Mouse (Mus musculus) embryonic facial prominence, embryonic 14.5 days (tissue): ENCODE measurements around the gene Prtn3. TPM values are rescaled to one million over a fixed set of nuclear protein-coding genes. Genes with fewer than 3 reads are reported as not detected.

ENCODE experiments used
- ATAC-seq: fragments of 200-750 bp; cut with Nextera tagmentation; 2 replicates; pipeline ENCODE4 v1.8.0; 2017; ENCODE audit warnings: low read depth, moderate number of reproducible peaks, moderate TSS enrichment
- DNase-seq: peaks from one replicate; pipeline ENCODE4 v3.0.0-alpha.2; 2015; ENCODE audit warnings: low spot score
- H3K27ac ChIP-seq: fragments of 300-500 bp; sonication (generic); replicated peaks from 2 replicates; pipeline ENCODE4 v1.5.1; 2014; ENCODE audit warnings: low read depth, mild to moderate bottlenecking, low read length, moderate library complexity
- H3K27me3 ChIP-seq: fragments of 300-500 bp; sonication (generic); replicated peaks from 2 replicates; pipeline ENCODE4 v1.6.1; 2014; ENCODE audit warnings: low read length; ENCODE audit not compliant: control insufficient read depth, insufficient read depth
- H3K36me3 ChIP-seq: fragments of 300-500 bp; sonication (generic); 2 replicates; pipeline ENCODE4 v1.6.1; 2014; ENCODE audit warnings: low read length, mixed read lengths; ENCODE audit not compliant: control insufficient read depth, insufficient read depth
- H3K4me1 ChIP-seq: fragments of 300-500 bp; sonication (generic); 2 replicates; pipeline ENCODE4 v1.6.1; 2014; ENCODE audit warnings: antibody characterized with exemption, low read length; ENCODE audit not compliant: control insufficient read depth, insufficient read depth
- H3K4me2 ChIP-seq: fragments of 300-500 bp; sonication (generic); 2 replicates; pipeline ENCODE4 v1.6.1; 2014; ENCODE audit warnings: low read depth, mild to moderate bottlenecking, low read length, moderate library complexity, mixed read lengths
- H3K4me3 ChIP-seq: fragments of 300-500 bp; sonication (generic); 2 replicates; pipeline ENCODE4 v1.5.1; 2014; ENCODE audit warnings: low read depth, mild to moderate bottlenecking, low read length
- H3K9ac ChIP-seq: fragments of 300-500 bp; sonication (generic); 2 replicates; pipeline ENCODE4 v1.6.1; 2014; ENCODE audit warnings: low read depth, mild to moderate bottlenecking, low read length, moderate library complexity, mixed read lengths
- H3K9me3 ChIP-seq: fragments of 300-500 bp; sonication (generic); 2 replicates; pipeline ENCODE4 v1.6.1; 2016; ENCODE audit warnings: low read length; ENCODE audit not compliant: control insufficient read depth
- WGBS: fragments of 180-500 bp; shearing (Covaris S2); extraction: QIAGEN DNeasy Blood & Tissue Kit; methylation state at CpG from one replicate; pipeline ENCODE4 v1.1.7; 2014; 5-methylcytosine and 5-hydroxymethylcytosine counted together
- polyA plus RNA-seq: library from polyadenylated mRNA; unstranded; fragments of >200 nt; fragmentation: Nextera tagmentation; extraction: Ambion mirVana; gene quantifications from 2 replicates; pipeline ENCODE4 v1.2.1, GENCODE M21; 2014

Gene Prtn3
- polyA plus RNA-seq, 1 experiment from 2014 or later, result 4.1 TPM

DNA sequence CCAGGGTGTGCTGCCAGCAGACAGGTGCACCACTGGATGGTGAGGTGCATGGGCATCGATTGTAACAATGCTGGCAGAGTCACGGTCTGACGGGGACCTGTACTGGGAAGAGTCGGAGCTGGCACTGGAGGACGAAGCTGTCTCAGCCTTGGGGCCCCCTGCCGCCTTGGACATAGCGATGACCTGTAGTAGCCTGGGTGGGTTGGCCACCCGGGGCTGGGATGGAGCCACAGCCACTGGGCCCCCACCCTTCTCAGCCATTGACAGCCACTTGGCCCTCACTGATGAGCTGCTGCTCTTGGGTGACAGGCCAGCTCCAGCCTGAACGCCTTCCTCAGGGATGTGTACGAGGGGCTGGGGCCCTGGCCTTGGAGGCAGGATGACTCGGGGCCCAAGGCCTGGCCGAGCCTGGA is 9.1 kb upstream of the Prtn3 start:
- Histone ChIP-seq H3K36me3 (peaks cover 75% of the 10 kb centered on the region), H3K9ac (no peak overlapping the region), H3K27me3 (no peaks in the 10 kb centered on the region), H3K4me3 (no peak overlapping the region), H3K4me1 (no peaks in the 10 kb centered on the region), H3K9me3 (no peaks in the 10 kb centered on the region), H3K27ac (no peak overlapping the region), H3K4me2 (no peak overlapping the region)
- 66% methylated on average over 10 of the region's 12 CpGs for WGBS
- DNase-seq (no peak), ATAC-seq (peak; percentile 10; the same call in 1 of the 2 replicates)

GRCm38 (mm10) chr10:79865801-79866295 is 8.4 kb upstream of the Prtn3 start:
- Histone ChIP-seq H3K4me3 (no peak overlapping the region), H3K9me3 (no peaks in the 10 kb centered on the region), H3K4me2 (no peak overlapping the region), H3K27ac (no peak overlapping the region), H3K36me3 (peaks cover 74% of the 10 kb centered on the region), H3K4me1 (no peaks in the 10 kb centered on the region), H3K9ac (no peak overlapping the region), H3K27me3 (no peaks in the 10 kb centered on the region)
- ATAC-seq, result no peak
- DNase-seq, result no peak
- WGBS, result 68% methylated on average over 19 of the region's 19 CpGs

DNA sequence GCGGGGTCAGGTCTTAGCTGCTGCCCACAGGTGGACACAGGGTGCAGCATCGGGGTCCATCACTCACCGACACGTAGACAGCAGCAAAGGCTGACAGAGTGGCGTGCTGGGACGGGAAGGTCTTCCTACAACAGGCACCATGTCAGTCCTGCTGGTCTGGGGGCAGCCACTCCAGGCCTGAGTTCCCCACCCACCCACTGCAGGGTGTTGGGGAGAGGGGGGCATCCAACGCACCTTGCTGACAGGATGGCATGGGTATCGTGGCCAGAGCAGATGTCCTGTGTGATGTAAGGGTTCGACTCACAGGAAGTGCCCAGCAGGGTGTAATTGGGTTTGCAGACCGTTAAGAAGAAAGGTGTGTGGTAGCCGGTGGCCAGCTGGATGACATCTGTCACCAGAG is 7.7 kb upstream of the Prtn3 start:
- WGBS, result 74% methylated on average over 11 of the region's 11 CpGs
- no peak overlapping the region for H3K9ac ChIP-seq
- H3K4me2 ChIP-seq, result no peak overlapping the region
- ATAC-seq (no peak), DNase-seq (no peak)
- H3K36me3 ChIP-seq, result peaks cover 74% of the 10 kb centered on the region
- no peak overlapping the region for H3K27ac ChIP-seq
- no peak overlapping the region for H3K4me3 ChIP-seq
- no peaks in the 10 kb centered on the region for H3K27me3 ChIP-seq
- H3K4me1 ChIP-seq, result no peaks in the 10 kb centered on the region
- H3K9me3 ChIP-seq, result no peaks in the 10 kb centered on the region

- ATAC-seq (no peak), DNase-seq (no peak)
- peaks cover 27% of the 10 kb centered on the region; the same call in 1 of the 2 replicates for H3K36me3 ChIP-seq
- WGBS, result 94% methylated on average over 8 of the region's 8 CpGs
- no peaks in the 10 kb centered on the region for H3K27me3 ChIP-seq
- no peak overlapping the region for H3K4me3 ChIP-seq
- no peak overlapping the region for H3K27ac ChIP-seq
- no peak overlapping the region for H3K4me2 ChIP-seq
- no peak overlapping the region for H3K9ac ChIP-seq
- H3K9me3 ChIP-seq, result no peaks in the 10 kb centered on the region
- peaks cover 14% of the 10 kb centered on the region; the same call in 1 of the 2 replicates for H3K4me1 ChIP-seq
Observed at GRCm38 (mm10) chr10:79871845-79872244, 2.4 kb upstream of the Prtn3 start.

DNA sequence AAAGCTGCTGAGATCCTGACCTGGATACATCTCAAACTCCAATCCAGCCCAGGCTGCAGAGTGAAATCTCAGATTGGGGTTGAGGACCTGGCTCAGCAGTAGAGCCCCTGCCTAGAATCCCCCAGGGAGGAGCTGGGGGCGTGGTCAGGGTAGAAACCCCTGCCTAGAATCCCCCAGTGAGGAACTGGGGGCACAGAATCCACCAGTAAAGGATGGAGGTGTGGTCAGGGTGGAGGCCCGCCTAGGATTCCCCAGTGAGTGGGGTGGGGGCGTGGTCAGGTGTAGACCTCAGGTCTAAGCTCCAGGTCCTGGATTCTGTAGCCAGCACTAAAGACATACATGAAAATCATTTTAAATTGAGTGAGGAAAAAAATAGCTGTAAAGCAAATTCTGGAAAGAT is 1.4 kb upstream of the Prtn3 start:
- H3K27ac ChIP-seq, result peak overlapping the region; percentile 85; the same call in 1 of the 2 replicates
- H3K4me2 ChIP-seq, result peak overlapping the region; percentile 81
- no peak for ATAC-seq
- H3K9me3 ChIP-seq, result no peaks in the 10 kb centered on the region
- peaks cover 21% of the 10 kb centered on the region; the same call in 1 of the 2 replicates for H3K36me3 ChIP-seq
- H3K27me3 ChIP-seq, result no peaks in the 10 kb centered on the region
- H3K4me3 ChIP-seq, result peak overlapping the region; percentile 68
- no peak for DNase-seq
- 33% methylated on average over 3 of the region's 3 CpGs for WGBS
- peak overlapping the region; percentile 82 for H3K9ac ChIP-seq
- H3K4me1 ChIP-seq, result peaks cover 14% of the 10 kb centered on the region; the same call in 1 of the 2 replicates

DNA sequence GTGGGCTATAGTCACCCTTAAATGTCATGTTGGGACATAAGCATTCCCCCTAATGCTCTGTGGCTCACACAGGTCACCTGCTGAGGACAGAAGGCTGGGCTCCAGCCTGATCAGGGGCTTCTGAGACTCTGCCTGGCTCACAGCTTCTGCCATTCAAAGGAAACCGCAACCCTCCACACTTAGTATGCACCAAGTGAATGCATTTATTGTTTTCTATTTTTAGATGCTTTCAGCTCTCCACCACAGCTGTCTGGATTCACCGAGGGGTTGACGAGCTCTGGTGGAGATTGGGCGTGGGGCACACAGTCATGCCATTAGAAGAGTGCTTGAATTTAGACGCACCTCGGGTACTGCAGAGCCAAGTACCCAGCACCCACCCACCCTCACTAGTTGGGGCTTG is 963 bp upstream of the Prtn3 start:
- no peaks in the 10 kb centered on the region for H3K9me3 ChIP-seq
- WGBS, result 6% methylated on average over 6 of the region's 6 CpGs
- ATAC-seq, result no peak
- H3K4me3 ChIP-seq, result peak overlapping the region; percentile 68
- peak overlapping the region; percentile 82 for H3K9ac ChIP-seq
- H3K4me1 ChIP-seq, result peaks cover 14% of the 10 kb centered on the region; the same call in 1 of the 2 replicates
- H3K36me3 ChIP-seq, result peaks cover 21% of the 10 kb centered on the region; the same call in 1 of the 2 replicates
- no peaks in the 10 kb centered on the region for H3K27me3 ChIP-seq
- DNase-seq, result no peak
- H3K4me2 ChIP-seq, result peak overlapping the region; percentile 81
- peak overlapping the region; percentile 85 for H3K27ac ChIP-seq

DNA sequence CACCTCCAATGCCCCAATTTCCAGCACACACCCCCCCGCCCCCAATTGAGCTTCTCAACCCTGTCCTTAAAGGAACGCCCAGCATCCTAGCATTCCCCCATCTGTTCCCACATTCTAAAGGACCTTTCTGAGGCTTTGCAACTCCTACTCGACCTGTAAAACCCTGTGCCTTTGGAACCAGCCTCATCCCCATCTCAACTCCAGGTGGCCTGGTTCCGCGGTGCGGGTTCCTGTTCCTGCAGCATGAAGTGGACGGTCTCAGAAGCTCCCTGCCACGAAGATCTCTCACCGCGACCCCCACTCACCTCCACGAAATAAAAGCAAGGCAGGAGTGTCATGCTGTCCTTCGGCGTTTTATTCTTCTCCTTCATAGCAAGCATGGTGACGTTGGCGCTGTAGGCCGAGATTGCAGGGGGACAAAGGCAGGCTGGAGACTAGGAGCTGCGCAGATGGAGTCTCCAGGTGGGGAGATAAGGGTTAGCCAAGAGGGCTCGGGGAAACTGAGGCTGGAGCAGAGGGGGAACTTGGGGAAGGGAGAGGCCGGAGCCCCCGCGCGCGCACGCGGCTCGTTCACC is 474 bp upstream of the Prtn3 start:
- ATAC-seq (peak; percentile 20), DNase-seq (no peak)
- Histone ChIP-seq H3K36me3 (peaks cover 21% of the 10 kb centered on the region; the same call in 1 of the 2 replicates), H3K27ac (peak overlapping the region; percentile 85), H3K9me3 (no peaks in the 10 kb centered on the region), H3K4me1 (peaks cover 14% of the 10 kb centered on the region; the same call in 1 of the 2 replicates), H3K4me3 (peak overlapping the region; percentile 68), H3K27me3 (no peaks in the 10 kb centered on the region), H3K4me2 (peak overlapping the region; percentile 81), H3K9ac (peak overlapping the region; percentile 82)
- under 1% methylated on average over 26 of the region's 26 CpGs for WGBS

DNA sequence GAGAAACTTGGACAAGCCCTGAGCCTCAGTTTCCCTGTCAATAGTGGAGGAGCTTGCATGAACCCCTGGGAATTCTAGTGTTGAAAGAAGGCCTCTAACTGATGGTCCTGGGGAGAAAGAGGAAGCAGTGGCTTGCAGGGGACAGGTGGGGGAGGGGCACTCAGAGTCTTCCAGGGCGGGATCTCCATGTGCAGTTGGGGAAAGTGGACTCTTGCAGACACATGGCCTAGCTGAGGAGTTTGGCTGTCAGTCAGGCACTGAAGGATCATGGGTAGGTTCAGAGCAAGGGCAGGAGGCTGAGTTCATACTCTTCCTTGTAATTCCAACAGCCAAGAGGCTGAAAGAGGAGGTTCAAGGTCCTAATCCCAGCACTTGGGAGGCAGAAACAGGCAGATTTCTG is 2.9 kb downstream of the Prtn3 start:
- ATAC-seq (no peak), DNase-seq (no peak)
- H3K27ac ChIP-seq, result no peak overlapping the region
- H3K27me3 ChIP-seq, result no peaks in the 10 kb centered on the region
- peaks cover 22% of the 10 kb centered on the region for H3K4me1 ChIP-seq
- no peaks in the 10 kb centered on the region for H3K36me3 ChIP-seq
- no peak overlapping the region for H3K4me3 ChIP-seq
- no peak overlapping the region for H3K4me2 ChIP-seq
- H3K9me3 ChIP-seq, result no peaks in the 10 kb centered on the region
- H3K9ac ChIP-seq, result no peak overlapping the region
- WGBS, result 44% methylated on average over 1 of the region's 1 CpGs

DNA sequence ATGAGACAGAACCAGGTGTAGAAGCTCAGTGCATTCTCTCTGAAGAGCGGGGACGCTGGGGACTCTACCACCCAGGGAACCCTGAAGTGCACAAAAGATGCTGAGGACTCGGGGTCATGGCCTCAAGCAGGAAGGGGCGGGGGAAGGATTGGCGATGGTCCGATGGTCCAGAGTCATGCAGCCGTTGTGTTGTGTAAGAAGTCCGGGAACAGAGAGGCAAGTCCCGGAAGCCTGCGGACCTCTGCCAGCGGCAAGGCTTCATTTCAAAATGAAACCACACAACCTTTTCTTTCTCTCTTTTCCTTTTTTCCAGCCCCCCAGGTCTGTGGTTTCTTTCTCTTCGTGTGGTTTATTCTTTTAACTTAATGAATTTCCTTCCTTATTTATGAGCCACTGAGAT is 3.5 kb downstream of the Prtn3 start:
- no peak overlapping the region for H3K4me2 ChIP-seq
- H3K9ac ChIP-seq, result no peak overlapping the region
- H3K4me3 ChIP-seq, result no peak overlapping the region
- no peaks in the 10 kb centered on the region for H3K27me3 ChIP-seq
- no peak for DNase-seq
- no peak overlapping the region for H3K27ac ChIP-seq
- 50% methylated on average over 11 of the region's 12 CpGs for WGBS
- peaks cover 25% of the 10 kb centered on the region for H3K4me1 ChIP-seq
- no peaks in the 10 kb centered on the region for H3K9me3 ChIP-seq
- ATAC-seq, result no peak
- H3K36me3 ChIP-seq, result no peaks in the 10 kb centered on the region
